Mouse (Mus musculus) adrenal gland (tissue): ENCODE measurements around the gene Asnsd1.
"Not testable (repeated sequence)": the region's sequence is repeated elsewhere in the genome, so short reads cannot be mapped to it uniquely, and the experiment has no call there.

ENCODE experiments used
- intact Hi-C: fragments of 180-260 bp; cut with DNase I; formaldehyde crosslinking; loops from one replicate; pipeline ENCODE4 v1.15.1; 2025
- long read RNA-seq, 2 experiments: library from polyadenylated mRNA; unstranded; transcript quantifications; one replicate each; pipeline ENCODE4 v2.0.0; 2020; ENCODE audit warnings: borderline replicate concordance in 1 of 2; ENCODE audit not compliant: insufficient replicate concordance in 1 of 2

The Asnsd1 gene
- long read RNA-seq, experiment 1, transcript Asnsd1-201 (6 exons, 2,442 nt), result major isoform, 29 of 31 reads
- long read RNA-seq, experiment 1, partial matches to known transcripts, result 0 of 31 reads
- long read RNA-seq, experiment 1, other reads (novel, unspliced or antisense), result 2 of 31 reads
- long read RNA-seq, experiment 2, transcript Asnsd1-201 (6 exons, 2,442 nt), result major isoform, 21 of 26 reads
- long read RNA-seq, experiment 2, partial matches to known transcripts, result 0 of 26 reads
- long read RNA-seq, experiment 2, other reads (novel, unspliced or antisense), result 2 of 26 reads

GRCm38 (mm10) chr1:53352327-53353261 is at the start of gene Asnsd1, which contains the start of the genes Asdurf and Gm28551:
Gene Asnsd1 (minus strand): TSS chr1:53352752.
Gene Asdurf (minus strand): TSS chr1:53352619.
Gene Gm28551 (minus strand): TSS chr1:53352667.
- intact Hi-C loops, result loop anchor here (2.0 to 5.0 kb wide), 2 partner anchors 40 to 300 kb away; partner anchors contain the start of gene Osgepl1

- intact Hi-C loops, result not testable (repeated sequence)
These were observed 41.6 kb upstream of the Asnsd1 start for GRCm38 (mm10) chr1:53393936-53394760.

GRCm38 (mm10) chr1:53388762-53389161 is 36.2 kb upstream of the Asnsd1 start:
- intact Hi-C loops, result no loop called here

- intact Hi-C loops, result no loop called here
These were observed 31.6 kb upstream of the Asnsd1 start for GRCm38 (mm10) chr1:53384085-53384688.

- intact Hi-C loops, result no loop called here
These were observed 25.2 kb upstream of the Asnsd1 start for GRCm38 (mm10) chr1:53377731-53378130.

- intact Hi-C loops, result not testable (repeated sequence)
These were observed 23.4 kb upstream of the Asnsd1 start for GRCm38 (mm10) chr1:53375965-53376364.

GRCm38 (mm10) chr1:53358988-53359387 is 6.4 kb upstream of the Asnsd1 start:
- intact Hi-C loops, result no loop called here

- intact Hi-C loops, result no loop called here
These were observed 11.5 kb downstream of the Asnsd1 start for GRCm38 (mm10) chr1:53341071-53341470.

GRCm38 (mm10) chr1:53337403-53337802 is 15.1 kb downstream of the Asnsd1 start:
- intact Hi-C loops, result not testable (repeated sequence)

- intact Hi-C loops, result no loop called here
These were observed 17.1 kb downstream of the Asnsd1 start for GRCm38 (mm10) chr1:53335465-53335864.

GRCm38 (mm10) chr1:53333527-53333926 is 19.0 kb downstream of the Asnsd1 start:
- intact Hi-C loops, result not testable (repeated sequence)

GRCm38 (mm10) chr1:53324827-53325494 is 27.6 kb downstream of the Asnsd1 start:
- intact Hi-C loops, result no loop called here

- intact Hi-C loops, result no loop called here
These were observed 28.3 kb downstream of the Asnsd1 start for GRCm38 (mm10) chr1:53324277-53324676.

- intact Hi-C loops, result no loop called here
These were observed 29.3 kb downstream of the Asnsd1 start for GRCm38 (mm10) chr1:53323254-53323653.

- intact Hi-C loops, result no loop called here
These were observed 30.7 kb downstream of the Asnsd1 start for GRCm38 (mm10) chr1:53321662-53322344.

GRCm38 (mm10) chr1:53312989-53313967 is 39.3 kb downstream of the Asnsd1 start, which contains the start of gene Osgepl1:
Gene Osgepl1 (plus strand): TSS chr1:53313624.
- intact Hi-C loops, result loop anchor here (5.0 kb wide), 1 partner anchor 39 kb away; the partner anchor contains the start of genes Asdurf, Asnsd1 and Gm28551

GRCm38 (mm10) chr1:53300506-53300905 is 52.0 kb downstream of the Asnsd1 start:
- intact Hi-C loops, result no loop called here
